Mouse (Mus musculus): ENCODE measurements at regions not wholly inside any gene's neighbourhood (a gene's known extent, or its start where the extent isn't known, plus 50 kb on each side); places are given as distances from the start of the nearest gene placed in this dataset.

DNA sequence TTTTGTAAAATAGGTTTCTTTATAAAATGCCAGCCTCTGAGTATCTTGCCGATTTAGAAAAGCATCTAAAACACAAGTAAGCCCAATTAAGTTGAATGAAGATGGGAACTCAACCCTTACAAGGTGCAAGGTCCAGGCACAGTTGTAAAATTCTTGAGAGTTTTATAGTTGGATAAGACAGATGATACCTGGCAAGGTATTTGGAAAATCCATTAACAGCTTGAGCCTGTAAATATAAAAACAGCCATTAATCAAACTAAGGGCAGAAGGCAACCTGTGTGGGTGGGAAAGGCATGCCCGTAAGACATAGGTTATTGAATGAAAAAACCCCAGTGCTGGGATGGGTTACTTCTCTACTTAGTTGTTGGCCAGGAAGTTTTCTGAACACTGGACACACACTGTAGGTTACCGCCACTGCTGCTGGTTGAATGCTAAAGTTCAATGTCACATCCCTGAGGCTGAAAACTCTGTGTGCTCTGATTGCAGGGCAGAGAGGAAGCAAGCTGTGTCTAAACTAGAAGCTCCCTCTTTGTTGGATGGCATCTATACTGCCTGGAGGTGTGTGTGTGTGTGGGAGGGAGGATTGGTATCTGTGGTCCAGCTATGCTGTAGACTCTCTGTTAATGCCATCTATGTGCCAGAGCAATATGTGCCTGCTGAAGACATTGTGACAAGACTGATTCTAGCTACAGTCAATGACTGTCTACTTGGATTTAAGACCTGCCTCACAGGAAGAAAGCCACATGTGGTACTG is 121.4 kb downstream of the Mbip start:
- TF ChIP-seq CTCF (conservative IDR thresholded peaks at IDR 0.05; ENCODE audit: low read length) (no peak), POU5F1 (IDR thresholded peaks at IDR 0.05; ENCODE audit: borderline replicate concordance, low read length) (no peak), NANOG (IDR thresholded peaks at IDR 0.05; ENCODE audit: borderline replicate concordance, low read length) (no peak)

Measured in E14TG2a.4 (cell line).